Mouse (Mus musculus) small intestine, adult 2 months (tissue): ENCODE results near the gene Gpr4. TPM values are rescaled to one million over a fixed set of nuclear protein-coding genes. Genes with fewer than 3 reads are reported as not detected.
A peak's percentile ranks its signal among the peaks of the same experiment; 100 is the strongest.

Experiments used
- H3K27ac ChIP-seq: fragments of 200-500 bp; 2 replicates; pipeline ENCODE4 v1.5.1; 2012; ENCODE audit warnings: low read depth, low read length, control low read depth, inconsistent platforms; ENCODE audit not compliant: insufficient read depth
- H3K27me3 ChIP-seq: fragments of 200-500 bp; 2 replicates; pipeline ENCODE4 v1.6.1; 2012; ENCODE audit warnings: mild to moderate bottlenecking, moderate library complexity, low read length, inconsistent platforms; ENCODE audit not compliant: control insufficient read depth, insufficient read depth
- H3K36me3 ChIP-seq: fragments of 200-500 bp; 2 replicates; pipeline ENCODE4 v1.6.1; 2012; ENCODE audit warnings: mild to moderate bottlenecking, low read length, control low read depth, inconsistent platforms; ENCODE audit not compliant: control insufficient read depth, insufficient read depth
- H3K4me1 ChIP-seq: fragments of 200-500 bp; 2 replicates; pipeline ENCODE4 v1.6.1; 2012; ENCODE audit warnings: low read length, inconsistent platforms, mixed read lengths; ENCODE audit not compliant: control insufficient read depth, insufficient read depth, insufficient read length
- H3K4me3 ChIP-seq: fragments of 200-500 bp; 2 replicates; pipeline ENCODE4 v1.5.1; 2012; ENCODE audit warnings: low read depth, mild to moderate bottlenecking, control low read depth, inconsistent platforms, low read length, moderate library complexity
- CTCF ChIP-seq: fragments of 200-500 bp; IDR thresholded peaks from 2 replicates; pipeline ENCODE4 v1.5.1; 2012; ENCODE audit warnings: low read depth, mild to moderate bottlenecking, control low read depth, inconsistent platforms, low read length, moderate library complexity, mixed read lengths; ENCODE audit not compliant: insufficient replicate concordance, insufficient read length; ENCODE audit errors: extremely low read depth
- POLR2A ChIP-seq: fragments of 200-500 bp; IDR thresholded peaks from 2 replicates; pipeline ENCODE4 v1.6.1; 2012; ENCODE audit warnings: low read depth, mild to moderate bottlenecking, control low read depth, inconsistent platforms, low read length, moderate library complexity
- WGBS: fragments of 180-500 bp; shearing (Covaris S2); methylation state at CpG from one replicate; pipeline ENCODE4 v1.1.7; 2018; 5-methylcytosine and 5-hydroxymethylcytosine counted together
- polyA plus RNA-seq: library from polyadenylated mRNA; depleted of rRNA; stranded (reverse); fragments of >200 nt; gene quantifications from 2 replicates; pipeline ENCODE4 v1.2.3, GENCODE M21; 2012

Gpr4 gene
- polyA plus RNA-seq, 1 experiment: 4.4 TPM

DNA sequence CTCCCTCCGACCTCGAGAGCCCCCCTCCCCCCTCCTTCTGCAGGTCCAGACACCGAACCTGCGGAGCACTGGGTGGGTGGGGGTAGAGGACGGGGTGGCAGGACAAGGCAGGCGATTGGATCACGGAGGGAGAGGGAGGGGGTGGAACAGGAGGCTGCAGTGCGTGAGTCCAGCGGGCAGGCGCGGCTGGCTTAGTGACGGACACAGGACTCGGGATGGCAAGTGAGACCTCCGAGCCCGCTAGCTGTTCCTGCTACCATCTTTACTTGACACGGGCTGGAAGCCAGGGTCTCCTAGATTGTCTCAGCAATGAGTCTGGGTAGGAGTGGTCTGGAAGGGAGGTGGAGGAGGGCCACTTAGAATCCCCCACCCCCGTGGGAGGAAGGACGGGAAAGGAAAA lies 34.3 kb upstream of the Gpr4 start:
- 21% methylated on average over 18 of the region's 18 CpGs for WGBS
- no peak overlapping the region for H3K4me3 ChIP-seq

DNA sequence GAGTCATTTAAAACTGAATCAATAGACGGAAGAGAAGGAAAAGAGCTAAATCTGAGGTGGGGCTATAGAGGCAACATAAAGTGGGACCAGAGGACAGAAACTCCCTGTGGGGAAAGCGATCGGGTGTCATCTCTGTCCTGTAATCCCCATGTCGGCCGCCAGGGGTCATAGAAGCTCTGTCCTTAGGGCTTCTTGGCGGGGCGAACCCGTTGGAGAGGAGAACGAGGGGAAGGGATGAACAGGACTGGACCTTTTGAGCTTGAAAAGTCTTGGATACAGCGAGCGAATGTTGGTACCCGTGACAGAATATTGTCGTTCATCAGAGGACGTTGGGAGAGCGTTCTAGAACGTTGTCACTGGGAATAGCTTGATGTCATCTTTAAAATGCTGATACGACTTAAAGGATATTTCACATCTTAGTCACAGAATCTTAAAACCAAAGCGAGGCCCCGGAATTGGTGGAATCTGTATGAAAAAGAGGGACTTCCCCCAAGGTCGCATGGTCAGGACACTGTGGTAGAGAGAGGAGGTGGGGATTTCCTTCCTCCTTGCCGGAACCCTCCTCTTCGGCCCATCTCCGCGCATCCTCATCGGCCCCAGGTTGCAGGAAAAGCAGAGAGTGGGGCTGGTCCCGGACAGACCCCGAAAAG lies 33.8 kb upstream of the Gpr4 start:
- 8% methylated on average over 27 of the region's 27 CpGs for WGBS
- TF ChIP-seq POLR2A (no peak), CTCF (peak; percentile 96)
- peaks cover 15% of the 10 kb centered on the region; the same call in 1 of the 2 replicates for H3K27me3 ChIP-seq
- H3K4me1 ChIP-seq: peaks cover 11% of the 10 kb centered on the region
- no peaks in the 10 kb centered on the region for H3K36me3 ChIP-seq
- no peak overlapping the region for H3K27ac ChIP-seq
- peak overlapping the region; percentile 9; the same call in 1 of the 2 replicates for H3K4me3 ChIP-seq

More for the DNA sequence above, 34.3 kb upstream of the Gpr4 start:
- TF ChIP-seq CTCF (no peak), POLR2A (no peak)
- Histone ChIP-seq H3K27ac (no peak overlapping the region), H3K27me3 (peaks cover 15% of the 10 kb centered on the region; the same call in 1 of the 2 replicates), H3K4me1 (peaks cover 11% of the 10 kb centered on the region), H3K36me3 (no peaks in the 10 kb centered on the region)

DNA sequence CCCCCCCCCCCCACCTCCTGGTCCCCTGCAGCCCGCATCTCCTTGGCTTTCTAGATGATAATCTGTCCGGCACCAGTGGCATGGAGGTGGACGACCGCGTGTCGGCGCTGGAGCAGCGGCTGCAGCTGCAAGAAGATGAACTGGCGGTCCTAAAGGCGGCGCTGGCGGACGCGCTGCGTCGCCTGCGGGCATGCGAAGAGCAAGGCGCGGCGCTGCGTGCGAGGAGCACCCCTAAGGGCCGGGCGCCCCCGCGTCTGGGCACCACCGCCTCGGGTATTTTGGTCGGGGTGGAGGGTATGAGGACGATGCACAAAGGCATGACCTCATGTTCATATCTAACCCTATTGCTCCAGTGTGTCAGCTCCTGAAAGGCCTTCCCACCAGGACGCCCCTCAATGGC lies 33.2 kb upstream of the Gpr4 start:
- under 1% methylated on average over 32 of the region's 32 CpGs for WGBS
- TF ChIP-seq CTCF (peak; percentile 58; the same call in 1 of the 2 replicates), POLR2A (no peak)
- Histone ChIP-seq H3K27me3 (peaks cover 15% of the 10 kb centered on the region; the same call in 1 of the 2 replicates), H3K4me3 (0 out of 2 replicates have a peak overlapping the region, but pooled peaks have one; percentile 4), H3K36me3 (no peaks in the 10 kb centered on the region), H3K27ac (no peak overlapping the region), H3K4me1 (peaks cover 11% of the 10 kb centered on the region)

DNA sequence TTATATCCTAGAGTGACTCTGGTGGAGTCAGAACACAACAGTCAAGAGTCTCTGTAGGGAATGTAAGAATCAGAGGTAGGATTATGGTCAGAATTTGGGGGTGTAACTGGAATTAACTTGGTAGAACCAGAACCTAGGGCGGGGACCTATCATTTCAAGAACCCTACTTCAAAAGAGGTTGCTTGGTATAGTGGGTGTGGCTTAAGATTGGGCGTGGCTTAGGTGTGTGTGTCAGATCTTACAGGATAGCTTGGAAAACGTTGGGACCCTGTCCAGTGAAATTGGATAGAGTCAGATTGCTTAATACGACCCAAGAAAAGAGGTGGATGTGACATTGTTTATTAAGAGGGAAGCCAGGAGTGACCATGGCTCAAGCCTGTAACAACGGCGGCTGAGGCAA lies 32.4 kb upstream of the Gpr4 start:
- no peak for TF ChIP-seq CTCF
- no peak for TF ChIP-seq POLR2A
- Histone ChIP-seq H3K36me3 (no peaks in the 10 kb centered on the region), H3K4me3 (no peak overlapping the region), H3K4me1 (peaks cover 11% of the 10 kb centered on the region), H3K27me3 (peaks cover 15% of the 10 kb centered on the region; the same call in 1 of the 2 replicates), H3K27ac (no peak overlapping the region)
- WGBS: 30% methylated on average over 6 of the region's 6 CpGs

DNA sequence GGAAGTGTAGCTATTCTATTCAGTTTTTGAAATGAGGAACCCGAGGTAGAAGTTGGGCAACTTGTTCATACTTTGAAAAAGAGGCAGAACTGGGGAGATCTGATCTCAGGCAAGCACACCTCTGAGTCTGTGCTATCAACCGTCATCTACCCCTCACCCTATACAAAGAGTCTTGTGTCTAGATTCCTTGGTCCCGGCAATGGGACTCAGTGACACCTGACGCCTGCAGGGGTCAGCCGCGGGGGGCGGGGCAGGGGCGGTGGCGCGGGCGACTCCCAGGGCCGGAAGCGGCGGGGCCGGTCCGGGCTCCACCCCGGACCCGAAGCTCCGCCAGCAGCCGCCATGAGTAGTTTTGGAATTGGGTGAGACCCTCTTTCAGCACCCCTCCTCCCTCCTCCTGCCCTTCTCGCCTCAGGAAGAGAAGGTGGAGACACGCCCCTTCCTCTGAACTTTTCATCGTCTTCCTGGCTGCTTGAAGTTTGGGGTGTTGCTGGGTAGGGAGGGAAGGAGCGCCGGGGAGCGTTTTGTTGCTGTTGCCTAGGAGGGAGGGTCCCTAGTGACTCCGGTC lies 31.4 kb upstream of the Gpr4 start:
- no peak overlapping the region for H3K27ac ChIP-seq

DNA sequence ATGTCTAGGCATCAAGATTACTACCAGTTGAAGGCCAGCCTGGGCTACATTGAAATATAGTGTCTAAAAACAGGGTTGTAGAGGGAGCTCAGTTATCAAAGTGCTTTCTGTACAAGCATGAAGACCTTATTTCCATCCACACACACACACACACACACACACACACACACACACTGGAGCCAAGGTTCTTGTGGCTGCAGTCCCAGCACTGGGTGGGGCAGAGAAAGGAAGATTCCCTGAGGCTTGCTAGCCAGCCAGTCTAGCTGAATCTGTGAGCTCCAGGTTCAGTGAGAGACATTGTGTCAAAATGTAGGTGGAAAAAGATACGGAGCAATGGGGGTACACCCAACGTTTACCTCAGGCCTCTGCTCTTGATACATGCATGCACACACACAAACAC lies 28.1 kb upstream of the Gpr4 start:
- TF ChIP-seq CTCF (no peak), POLR2A (no peak)
- Histone ChIP-seq H3K36me3 (no peaks in the 10 kb centered on the region), H3K4me1 (peaks cover 10% of the 10 kb centered on the region), H3K27ac (no peak overlapping the region), H3K4me3 (no peak overlapping the region), H3K27me3 (no peaks in the 10 kb centered on the region)
- 84% methylated on average over 2 of the region's 2 CpGs for whole genome bisulfite sequencing

More for the DNA sequence above, 31.4 kb upstream of the Gpr4 start:
- H3K27me3 ChIP-seq: peaks cover 15% of the 10 kb centered on the region; the same call in 1 of the 2 replicates
- H3K36me3 ChIP-seq: no peaks in the 10 kb centered on the region
- H3K4me3 ChIP-seq: peak overlapping the region; percentile 69
- under 1% methylated on average over 27 of the region's 27 CpGs for WGBS
- TF ChIP-seq CTCF (no peak), POLR2A (no peak)
- peaks cover 11% of the 10 kb centered on the region for H3K4me1 ChIP-seq

DNA sequence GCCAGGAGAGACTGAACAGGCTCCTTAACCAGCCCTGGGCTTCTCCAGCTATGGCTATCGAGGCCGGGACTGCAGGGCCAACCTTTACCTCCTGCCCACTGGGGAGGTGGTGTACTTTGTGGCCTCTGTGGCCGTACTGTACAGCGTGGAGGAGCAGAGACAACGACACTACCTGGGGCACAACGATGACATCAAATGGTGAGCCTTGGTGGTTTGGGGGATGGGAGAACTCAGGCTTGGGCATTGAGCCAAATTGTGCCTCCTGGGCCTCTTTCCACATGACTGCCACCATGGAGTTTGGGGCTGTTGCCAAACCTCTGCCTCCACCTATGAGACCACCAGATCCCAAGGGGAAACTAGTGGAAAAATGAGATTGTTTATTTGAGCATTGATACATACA lies 27.6 kb upstream of the Gpr4 start:
- H3K36me3 ChIP-seq: no peaks in the 10 kb centered on the region; the same call in 1 of the 2 replicates
- 65% methylated on average over 6 of the region's 6 CpGs for WGBS
- H3K27ac ChIP-seq: no peak overlapping the region
- H3K4me3 ChIP-seq: no peak overlapping the region
- peaks cover 5% of the 10 kb centered on the region for H3K4me1 ChIP-seq
- H3K27me3 ChIP-seq: no peaks in the 10 kb centered on the region
- TF ChIP-seq CTCF: no peak
